ENCODE assay signal across 37 mouse cellular contexts in genomic region chr1:133344357-133344756, GRCm38 (mm10). TPM values are rescaled to one million over a fixed set of nuclear protein-coding genes. Genes with fewer than 3 reads are reported as not detected.
"Had no signal": no experiment of that assay in that cellular context is flagged by ENCODE, and none has a peak within 500 bp of the region (broad histone marks: within the 10 kb centered on the region; RNA-seq: fewer than 3 reads in every experiment).

No protein-coding gene starts in this region.

- DNase-seq: gastrocnemius, postnatal 14 days; gastrocnemius, postnatal 36 days; heart, adult 11 months; heart, adult 2 months; heart, postnatal 14 days; heart, postnatal 36 days; kidney, adult 8-10 months; kidney, postnatal 25 days; kidney, postnatal 4 days; liver; liver, embryonic 13.5 days; liver, postnatal 0 days had no signal

- H3K36me3 ChIP-seq: heart, embryonic 13.5 days; heart, embryonic 15.5 days; hindbrain, embryonic 13.5 days; hindbrain, embryonic 15.5 days; kidney, embryonic 15.5 days; limb, embryonic 10.5 days; limb, embryonic 12.5 days; liver, embryonic 13.5 days; liver, embryonic 15.5 days had no signal

- ATAC-seq: hindbrain, postnatal 0 days; liver, postnatal 0 days had no signal

- H3K9ac ChIP-seq: heart, embryonic 13.5 days; heart, embryonic 15.5 days; hindbrain, embryonic 13.5 days; hindbrain, embryonic 15.5 days; kidney, embryonic 15.5 days; limb, embryonic 12.5 days; liver, embryonic 13.5 days; liver, embryonic 15.5 days; liver, postnatal 0 days had no signal

- H3K27me3 ChIP-seq: hindbrain, embryonic 13.5 days; hindbrain, embryonic 15.5 days; kidney, embryonic 15.5 days; limb, embryonic 12.5 days; liver, embryonic 13.5 days; liver, embryonic 15.5 days had no signal

- H3K4me3 ChIP-seq: heart, adult 2 months; heart, embryonic 13.5 days; heart, embryonic 15.5 days; hindbrain, embryonic 13.5 days; hindbrain, embryonic 15.5 days; kidney, embryonic 15.5 days; layer of hippocampus, adult 2 months; left cerebral cortex, adult 2 months; limb, embryonic 10.5 days; limb, embryonic 12.5 days; liver, embryonic 13.5 days; liver, embryonic 15.5 days had no signal

- H3K4me1 ChIP-seq: hindbrain, embryonic 13.5 days; hindbrain, embryonic 15.5 days; limb, embryonic 10.5 days; limb, embryonic 12.5 days had no signal

- H3K27ac ChIP-seq: heart, adult 2 months; heart, embryonic 13.5 days; heart, embryonic 15.5 days; hindbrain, embryonic 13.5 days; hindbrain, embryonic 15.5 days; hindbrain, postnatal 0 days; layer of hippocampus, adult 2 months; left cerebral cortex, adult 2 months; limb, embryonic 10.5 days; limb, embryonic 12.5 days; liver, embryonic 13.5 days; liver, embryonic 15.5 days had no signal

- H3K4me2 ChIP-seq: heart, embryonic 11.5 days; heart, embryonic 13.5 days; heart, embryonic 15.5 days; hindbrain, embryonic 13.5 days; hindbrain, embryonic 15.5 days; kidney, embryonic 15.5 days; limb, embryonic 12.5 days; liver, embryonic 11.5 days; liver, embryonic 13.5 days; liver, embryonic 15.5 days had no signal

- H3K9me3 ChIP-seq: heart, embryonic 13.5 days; heart, embryonic 15.5 days; hindbrain, embryonic 13.5 days; hindbrain, embryonic 15.5 days; kidney, embryonic 15.5 days; limb, embryonic 10.5 days; limb, embryonic 12.5 days; liver, embryonic 13.5 days; liver, embryonic 15.5 days had no signal

RNA-seq across cellular contexts. Expression of gene Ren1, which starts 6.0 kb away (rescaled TPM):
- total RNA-seq: gastrocnemius, adult 8-10 months; gastrocnemius, postnatal 14 days; gastrocnemius, postnatal 36 days; hematopoietic stem cell, adult 5-6 weeks; layer of hippocampus, adult 2 months; layer of hippocampus, postnatal 25 days; left cerebral cortex, adult 2 months; left cerebral cortex, postnatal 14 days; left cerebral cortex, postnatal 36 days had no signal
- polyA plus RNA-seq: heart, embryonic 11.5 days; limb, embryonic 10.5 days; limb, embryonic 12.5 days had no signal

RNA-seq across cellular contexts. Expression of gene Etnk2, which starts 19.0 kb away (rescaled TPM):
- total RNA-seq: hematopoietic stem cell, adult 5-6 weeks had no signal

RNA-seq across cellular contexts. Expression of gene Kiss1, which starts 22.7 kb away (rescaled TPM):
- total RNA-seq: gastrocnemius, adult 18-20 months; gastrocnemius, adult 8-10 months; gastrocnemius, postnatal 14 days; gastrocnemius, postnatal 36 days; heart, adult 2 months; heart, postnatal 14 days; heart, postnatal 36 days; hematopoietic stem cell, adult 5-6 weeks; hindbrain, postnatal 0 days; layer of hippocampus, adult 2 months; layer of hippocampus, postnatal 25 days; left cerebral cortex, postnatal 36 days had no signal
- polyA plus RNA-seq: gonadal fat pad, adult 2 months; heart, adult 2 months; heart, embryonic 11.5 days; heart, embryonic 13.5 days; heart, embryonic 15.5 days; heart, postnatal 0 days; hindbrain, embryonic 11.5 days; hindbrain, postnatal 0 days; intestine, embryonic 14.5 days; kidney, embryonic 15.5 days; limb, embryonic 10.5 days; limb, embryonic 12.5 days; limb, embryonic 14.5 days; liver, embryonic 11.5 days; liver, embryonic 13.5 days; liver, embryonic 15.5 days; liver, postnatal 0 days had no signal

RNA-seq across cellular contexts. Expression of gene Golt1a, which starts 34.8 kb away (rescaled TPM):
- total RNA-seq: gastrocnemius, adult 18-20 months; gastrocnemius, adult 8-10 months; gastrocnemius, postnatal 14 days; gastrocnemius, postnatal 36 days; heart, adult 2 months; heart, postnatal 14 days; heart, postnatal 36 days; hematopoietic stem cell, adult 5-6 weeks; hindbrain, postnatal 0 days; layer of hippocampus, adult 2 months; layer of hippocampus, postnatal 10 days; layer of hippocampus, postnatal 25 days had no signal
- polyA plus RNA-seq: heart, embryonic 11.5 days; heart, embryonic 15.5 days; heart, postnatal 0 days; hindbrain, embryonic 11.5 days; hindbrain, embryonic 13.5 days; hindbrain, embryonic 15.5 days; limb, embryonic 10.5 days; limb, embryonic 12.5 days; limb, embryonic 14.5 days had no signal
